Mouse (Mus musculus) lung, postnatal 0 days (tissue): ENCODE results near the gene Lgmn.

Experiments used
- CTCF ChIP-seq: IDR thresholded peaks from 2 replicates; pipeline ENCODE4 v1.5.1; 2016; ENCODE audit warnings: antibody characterized with exemption, mild to moderate bottlenecking
- EP300 ChIP-seq: IDR thresholded peaks from 2 replicates; pipeline ENCODE4 v1.6.1; 2016; ENCODE audit warnings: antibody characterized with exemption, mild to moderate bottlenecking, control low read depth

DNA sequence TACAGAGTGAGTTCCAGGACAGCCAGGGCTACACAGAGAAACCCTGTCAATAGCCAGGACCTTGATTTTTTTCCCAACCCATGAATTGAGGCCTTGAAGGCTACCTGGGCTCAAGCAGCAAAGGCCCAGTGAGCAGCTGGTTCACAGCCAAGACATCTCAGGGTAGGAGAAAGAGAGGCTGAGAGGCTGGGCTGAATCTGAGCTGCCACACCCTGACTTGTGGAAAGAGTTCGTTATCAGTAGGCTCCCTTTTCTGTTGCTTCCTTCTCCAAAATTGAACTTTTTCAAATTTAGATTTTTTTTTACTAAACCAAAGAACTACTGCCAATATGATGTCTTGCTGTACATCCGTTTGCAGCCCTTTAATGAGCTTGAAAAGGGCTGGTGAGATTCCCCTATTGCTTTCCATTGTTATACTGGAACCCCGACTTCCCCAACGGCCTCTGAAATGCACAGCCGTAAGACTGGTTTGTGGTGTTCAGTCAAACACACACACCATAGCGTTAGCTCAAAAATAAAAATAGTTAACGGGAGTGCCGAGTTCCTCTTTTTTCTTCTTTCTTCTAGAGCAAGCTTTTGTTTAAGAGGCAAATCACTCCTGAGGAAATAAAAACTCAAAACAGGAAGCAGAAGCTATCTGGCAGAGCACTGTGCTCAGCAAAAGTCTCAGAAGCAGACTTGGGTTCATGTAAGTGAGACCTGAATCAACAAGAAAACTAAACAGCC lies 11.7 kb upstream of the Lgmn start:
- TF ChIP-seq CTCF, result no peak
- no peak for TF ChIP-seq EP300
